Mouse (Mus musculus) adrenal gland, adult (tissue): Measurements from ENCODE around the gene Spindoc.
A peak's percentile ranks its signal among the peaks of the same experiment; 100 is the strongest.
"Not testable (repeated sequence)": the region's sequence is repeated elsewhere in the genome, so short reads cannot be mapped to it uniquely, and the experiment has no call there.

ENCODE experiments used
- DNase-seq, 2 experiments: peaks; one replicate each; pipeline ENCODE4 v3.0.0; 2022 to 2023; ENCODE audit warnings: low spot score in 1 of 2; ENCODE audit not compliant: inconsistent age in 2 of 2

Gene Spindoc

GRCm38 (mm10) chr19:7400635-7401034, 17.8 kb upstream of the Spindoc start:
- DNase-seq, result peak in 1 of 2 experiments; percentile 47

DNA sequence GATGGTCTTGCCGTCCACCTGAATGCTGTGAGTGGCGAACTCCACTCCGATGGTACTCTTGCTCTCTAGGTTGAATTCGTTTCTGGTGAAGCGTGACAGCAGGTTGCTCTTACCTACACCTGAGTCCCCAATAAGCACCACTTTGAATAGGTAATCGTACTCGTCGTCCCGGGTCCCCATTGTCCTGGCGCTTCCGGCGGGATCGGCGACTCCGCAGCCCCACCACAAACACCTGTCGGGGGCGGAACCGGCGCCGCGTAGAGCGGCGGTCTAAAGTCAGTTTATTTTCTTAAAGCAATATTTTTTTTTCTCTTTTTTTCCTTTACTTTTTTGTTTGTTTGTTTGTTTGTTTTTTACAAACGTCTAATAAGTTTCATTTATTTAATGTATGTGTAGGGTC, 16.1 kb upstream of the Spindoc start:
- DNase-seq, result not testable (repeated sequence)

- peak in 1 of 2 experiments; percentile 39 for DNase-seq
Measured at GRCm38 (mm10) chr19:7396867-7397826, 14.4 kb upstream of the Spindoc start.

- no peak for DNase-seq
Measured at GRCm38 (mm10) chr19:7388488-7388887, 5.7 kb upstream of the Spindoc start.

DNA sequence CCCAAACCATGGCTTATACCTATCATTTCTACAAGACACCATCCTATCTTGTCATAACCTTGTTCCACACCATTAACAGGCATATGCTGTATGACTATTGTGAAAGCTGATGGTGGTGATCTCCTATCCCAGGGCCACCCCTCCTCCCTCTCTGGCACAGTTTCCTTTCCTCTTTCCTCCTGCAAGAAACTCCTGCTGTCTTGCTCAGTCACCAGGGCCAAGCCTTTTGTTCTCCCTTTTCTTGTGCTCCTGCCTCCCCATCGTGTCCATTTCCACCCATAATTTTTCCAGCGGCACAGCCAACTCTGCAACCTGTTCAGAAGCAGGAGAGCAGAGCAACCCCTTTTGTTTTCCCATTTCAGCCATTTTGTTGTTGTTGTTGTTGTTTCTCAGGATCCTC, 3.2 kb upstream of the Spindoc start:
- no peak for DNase-seq

DNA sequence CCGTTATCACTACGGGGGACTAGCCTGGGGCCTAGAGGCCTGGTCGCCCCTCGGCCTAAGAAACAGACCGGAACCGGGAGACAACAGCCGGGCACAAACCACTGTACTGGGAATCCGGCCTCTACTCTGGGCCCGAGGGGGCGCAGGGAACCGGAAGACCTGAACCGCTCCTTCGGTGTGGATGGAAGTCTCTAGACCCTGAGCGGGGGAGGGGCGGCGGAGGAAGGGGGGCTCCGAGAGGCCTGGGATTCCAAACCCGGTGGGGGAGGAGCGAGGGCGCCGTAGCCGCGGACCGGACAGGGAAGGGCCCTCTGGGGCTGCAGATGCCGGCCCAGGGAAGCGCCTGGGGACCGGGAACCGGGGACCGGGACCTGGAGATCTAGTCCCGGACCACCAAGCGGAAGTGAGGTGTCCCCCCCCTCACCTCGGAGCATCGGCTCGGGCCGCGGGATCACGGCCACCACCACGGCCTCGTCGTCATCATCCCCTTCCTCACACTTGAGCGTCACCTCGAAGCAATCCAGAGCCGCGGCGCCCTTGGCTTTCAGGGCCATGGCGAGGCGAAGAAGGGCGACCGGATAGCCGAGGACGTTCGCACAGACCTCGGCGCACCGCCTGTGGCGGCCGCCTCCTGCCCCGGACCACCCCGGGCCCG, 419 bp downstream of the Spindoc start:
- DNase-seq, result peak; percentile 69 to 87

DNA sequence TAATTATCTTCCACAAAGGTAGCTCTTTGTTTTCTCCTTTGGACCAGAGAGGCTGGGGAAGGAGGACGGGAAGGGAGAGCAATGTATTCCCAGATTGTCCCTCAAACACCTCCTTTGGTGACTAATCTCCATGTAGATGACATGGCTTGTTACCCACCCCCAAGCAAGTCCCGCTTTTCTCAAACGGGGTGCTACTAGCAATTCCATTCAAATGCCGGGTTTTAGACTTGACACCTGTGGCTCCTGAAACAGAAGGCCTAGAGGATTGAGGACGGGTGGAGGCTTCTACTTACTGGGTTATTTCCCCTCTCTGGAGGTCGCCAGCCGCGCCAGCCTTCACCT, 917 bp downstream of the Spindoc start:
- no peak for DNase-seq

DNA sequence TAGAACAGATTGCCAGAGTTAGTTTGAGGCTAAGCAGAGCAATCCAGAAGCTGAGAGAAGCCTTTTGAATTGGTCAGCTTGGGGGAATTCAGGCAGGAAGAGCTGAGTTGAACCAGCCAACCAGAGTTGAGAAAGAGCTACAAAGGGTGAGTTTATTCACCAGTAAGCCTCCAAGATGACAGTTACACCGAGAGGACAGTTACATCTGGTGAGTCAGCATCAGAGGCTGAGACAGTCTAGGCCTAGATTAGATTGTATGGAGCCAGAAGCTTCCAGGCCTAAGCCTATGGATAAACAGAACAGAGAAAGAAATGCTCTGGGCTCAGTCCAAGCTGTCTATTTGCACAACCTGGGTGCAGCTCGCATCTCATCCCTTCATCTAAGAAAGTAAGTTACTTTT, 5.2 kb downstream of the Spindoc start:
- DNase-seq, result no peak

GRCm38 (mm10) chr19:7374491-7374890, 8.3 kb downstream of the Spindoc start:
- DNase-seq, result no peak

- DNase-seq, result not testable (repeated sequence)
Measured at GRCm38 (mm10) chr19:7369469-7369868, 13.3 kb downstream of the Spindoc start.

- no peak for DNase-seq
Measured at GRCm38 (mm10) chr19:7353636-7354035, 29.2 kb downstream of the Spindoc start.

DNA sequence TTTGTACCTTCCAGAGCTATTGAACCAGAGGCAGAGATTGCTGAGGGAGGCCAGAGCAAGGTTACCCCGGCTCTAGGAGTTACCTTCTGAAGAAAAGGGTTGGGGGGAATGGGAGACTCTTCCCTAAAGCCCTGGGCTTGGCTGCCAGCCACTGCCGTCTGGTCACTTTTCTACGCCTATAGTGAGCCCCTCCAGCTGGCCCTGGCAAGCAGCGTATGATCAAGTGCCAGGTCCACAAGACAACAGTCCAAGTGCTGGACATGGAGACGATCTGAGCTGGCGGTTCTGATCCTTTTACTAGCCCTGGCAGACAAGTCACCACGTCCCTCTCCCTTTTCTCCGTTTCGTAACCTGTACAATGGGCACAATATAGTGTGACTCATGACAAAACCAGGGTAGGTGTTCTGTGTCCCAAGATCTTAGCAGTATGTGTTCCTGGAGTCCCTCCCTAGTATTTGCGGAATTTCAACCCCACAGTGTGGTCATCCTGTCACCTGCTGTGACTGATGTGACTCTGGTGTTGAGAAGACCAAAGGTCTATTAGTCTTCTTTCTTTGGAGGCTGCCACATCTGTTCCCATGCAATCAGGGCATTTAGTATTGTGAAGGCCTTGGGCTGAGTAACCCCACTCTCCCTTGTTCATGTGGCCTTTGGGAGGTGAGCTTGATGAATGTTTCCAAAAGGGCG, 29.8 kb downstream of the Spindoc start:
- no peak for DNase-seq

- peak in 1 of 2 experiments; percentile 47 for DNase-seq
Measured at GRCm38 (mm10) chr19:7349993-7350392, 32.8 kb downstream of the Spindoc start.

DNA sequence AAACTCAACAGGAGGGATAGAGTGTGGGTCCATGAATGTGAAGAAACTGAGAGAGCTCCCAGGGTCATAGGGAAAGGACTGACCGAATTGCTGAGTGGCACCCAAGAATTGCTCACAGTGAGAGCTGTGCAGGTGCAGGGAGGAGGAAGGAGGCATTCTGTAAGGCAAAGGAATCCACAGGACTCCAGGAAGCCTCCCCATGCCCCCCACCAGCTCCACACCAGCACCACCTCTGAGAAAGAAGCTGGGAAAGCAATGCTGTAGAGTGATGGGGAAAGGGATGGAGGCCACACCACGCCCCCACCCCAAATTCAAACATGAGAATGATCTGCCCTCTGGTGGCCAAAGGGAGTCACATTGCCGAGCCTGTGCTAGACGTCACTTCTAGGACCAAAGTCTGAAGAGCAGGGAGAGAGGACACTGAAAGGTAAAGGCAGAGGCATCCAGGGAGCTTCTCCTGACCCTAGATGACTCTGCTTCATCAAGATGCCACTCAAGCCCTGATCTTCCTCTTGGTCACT, 37.5 kb downstream of the Spindoc start:
- DNase-seq, result peak in 1 of 2 experiments; percentile 79

- no peak for DNase-seq
Measured at GRCm38 (mm10) chr19:7342646-7343045, 40.1 kb downstream of the Spindoc start.

DNA sequence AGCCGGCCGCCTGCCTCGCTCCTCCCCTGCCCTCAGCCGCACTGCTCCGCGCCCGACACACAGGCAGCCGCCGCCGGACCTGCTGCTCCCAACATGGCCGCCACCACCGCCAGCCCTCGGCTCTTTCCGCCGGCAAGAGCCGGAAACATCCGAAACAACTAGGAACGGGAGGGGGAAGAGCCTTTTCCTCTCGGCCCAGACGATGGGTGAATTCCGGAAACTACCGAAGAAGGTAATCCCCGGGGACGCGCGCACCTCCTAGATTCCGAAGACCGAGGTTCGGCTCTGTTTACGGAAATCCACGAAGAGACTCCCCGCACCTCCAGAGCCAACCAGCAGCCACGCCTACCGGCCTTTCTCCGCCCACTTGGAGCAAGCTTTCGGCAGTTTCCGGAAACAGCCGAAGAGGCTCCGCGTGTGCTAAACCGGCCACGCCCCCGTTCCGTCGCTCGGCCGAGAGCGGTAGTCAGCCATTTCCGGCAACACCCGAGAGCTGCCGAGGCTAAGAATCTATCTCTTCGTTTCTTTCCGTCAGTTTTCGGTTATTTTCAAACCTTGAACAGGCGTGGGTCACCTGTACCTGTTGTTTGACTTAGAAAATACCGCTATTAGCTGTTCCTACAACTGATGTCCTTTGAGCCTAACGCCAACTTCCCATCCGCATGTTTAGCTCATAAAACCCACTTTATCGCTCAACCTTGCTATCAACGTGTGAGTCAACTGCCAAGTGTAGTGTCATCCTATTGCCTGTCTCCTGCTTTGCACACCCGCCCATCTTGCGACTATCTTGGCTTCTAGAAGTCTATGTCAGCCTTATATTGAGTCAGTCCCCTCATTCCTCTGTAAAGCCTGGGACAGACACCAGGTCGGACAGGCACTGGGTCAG, 41.0 kb downstream of the Spindoc start, which contains the start of gene Mark2:
Gene Mark2, minus strand, starts transcription at position 349 of the 886 bp plus-strand sequence.
- DNase-seq, result peak; percentile 99 to 100

DNA sequence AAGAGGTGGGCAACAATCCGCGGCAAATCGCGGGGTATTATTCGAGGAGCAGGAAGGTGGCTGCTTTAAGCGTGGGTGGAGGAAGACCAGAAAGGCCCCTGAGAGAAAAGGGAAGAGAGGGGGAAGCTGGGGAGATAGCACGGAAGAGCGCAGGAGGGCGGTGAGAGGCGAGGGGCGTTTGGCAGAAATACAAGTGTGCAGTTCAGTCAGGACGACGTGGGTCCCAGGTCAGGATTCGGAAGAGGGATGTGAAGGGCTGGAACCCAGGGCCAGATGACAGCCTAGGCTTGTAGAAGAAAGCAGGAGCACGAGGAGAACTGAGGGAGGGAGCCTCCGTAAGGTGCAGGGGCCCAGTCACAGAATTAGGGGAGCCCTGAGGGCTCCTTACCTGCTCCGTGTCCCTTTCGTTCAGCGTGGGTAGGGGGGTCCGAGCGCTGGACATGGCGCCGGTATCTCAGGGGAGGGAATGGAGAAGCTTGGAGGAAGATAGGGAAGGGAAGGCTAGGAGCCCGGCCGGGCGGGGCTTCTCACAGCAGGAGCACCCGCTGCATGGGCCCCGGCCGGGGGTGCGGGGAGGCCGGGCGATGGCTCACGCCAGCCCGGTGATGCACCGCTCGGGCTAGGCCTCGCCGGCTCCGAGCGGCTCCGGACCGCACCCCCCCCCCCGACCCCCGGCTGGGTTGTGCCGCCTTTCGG, 41.9 kb downstream of the Spindoc start:
- no peak for DNase-seq

GRCm38 (mm10) chr19:7340371-7340779, 42.4 kb downstream of the Spindoc start:
- DNase-seq, result peak; percentile 43 to 76

DNA sequence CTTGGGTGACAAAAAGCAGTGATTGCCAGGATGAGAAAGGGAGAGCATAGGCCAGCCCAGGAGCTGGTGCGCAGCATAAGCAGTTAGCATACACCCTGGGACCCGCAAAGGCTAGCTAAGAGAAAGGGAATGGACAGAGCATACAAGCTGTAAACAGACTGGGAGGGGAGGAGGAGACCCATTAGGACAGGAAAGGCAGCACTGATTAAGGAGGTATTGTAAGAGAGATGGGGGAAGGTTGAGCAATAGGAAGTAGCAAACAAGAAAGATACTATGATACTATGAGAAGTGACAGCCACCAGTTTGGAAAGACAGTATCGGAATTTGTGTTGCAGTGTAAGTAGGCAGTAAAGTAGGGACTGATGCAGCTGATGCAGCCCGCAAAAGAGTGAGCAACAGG, 42.9 kb downstream of the Spindoc start:
- DNase-seq, result peak in 1 of 2 experiments; percentile 58

- peak; percentile 54 to 80 for DNase-seq
Measured at GRCm38 (mm10) chr19:7339026-7339425, 43.8 kb downstream of the Spindoc start.
